Mouse (Mus musculus) heart, embryonic 12.5 days (tissue): Measurements from ENCODE around the gene Fam126b. TPM values are rescaled to one million over a fixed set of nuclear protein-coding genes. Genes with fewer than 3 reads are reported as not detected.
A peak's percentile ranks its signal among the peaks of the same experiment; 100 is the strongest.
"Not testable (repeated sequence)": the region's sequence is repeated elsewhere in the genome, so short reads cannot be mapped to it uniquely, and the experiment has no call there.

ENCODE experiments used
- ATAC-seq: fragments of 200-750 bp; cut with Nextera tagmentation; 2 replicates; pipeline ENCODE4 v1.8.0; 2017; ENCODE audit warnings: moderate TSS enrichment, moderate library complexity; ENCODE audit not compliant: insufficient number of reproducible peaks, low FRiP score
- H3K27ac ChIP-seq: fragments of 300-500 bp; sonication (generic); 2 replicates; pipeline ENCODE4 v1.5.1; 2016; ENCODE audit warnings: mild to moderate bottlenecking, moderate library complexity; ENCODE audit not compliant: poor library complexity, severe bottlenecking
- H3K27me3 ChIP-seq: fragments of 300-500 bp; sonication (generic); replicated peaks from 2 replicates; pipeline ENCODE4 v1.6.1; 2016; ENCODE audit warnings: mild to moderate bottlenecking, moderate library complexity
- H3K36me3 ChIP-seq: fragments of 300-500 bp; sonication (generic); 2 replicates; pipeline ENCODE4 v1.6.1; 2016; ENCODE audit warnings: mild to moderate bottlenecking, moderate library complexity
- H3K4me1 ChIP-seq: fragments of 300-500 bp; sonication (generic); replicated peaks from 2 replicates; pipeline ENCODE4 v1.6.1; 2016; ENCODE audit warnings: mild to moderate bottlenecking
- H3K4me2 ChIP-seq: fragments of 300-500 bp; sonication (generic); 2 replicates; pipeline ENCODE4 v1.6.1; 2016; ENCODE audit warnings: mild to moderate bottlenecking, moderate library complexity
- H3K4me3 ChIP-seq: fragments of 300-500 bp; sonication (generic); 2 replicates; pipeline ENCODE4 v1.5.1; 2016; ENCODE audit warnings: mild to moderate bottlenecking
- H3K9ac ChIP-seq: fragments of 300-500 bp; sonication (generic); 2 replicates; pipeline ENCODE4 v1.6.1; 2016; ENCODE audit warnings: mild to moderate bottlenecking, moderate library complexity
- H3K9me3 ChIP-seq: fragments of 300-500 bp; sonication (generic); replicated peaks from 2 replicates; pipeline ENCODE4 v1.6.1; 2016; ENCODE audit warnings: mild to moderate bottlenecking, moderate library complexity
- WGBS: fragments of 180-500 bp; shearing (Covaris S2); methylation state at CpG from one replicate; pipeline ENCODE4 v1.1.7; 2016; 5-methylcytosine and 5-hydroxymethylcytosine counted together
- polyA plus RNA-seq: library from polyadenylated mRNA; unstranded; fragments of >200 nt; fragmentation: Nextera tagmentation; extraction: Ambion mirVana; gene quantifications from 2 replicates; pipeline ENCODE4 v1.2.1, GENCODE M21; 2016

Gene Fam126b
- 4.5 and 4.9 TPM in 2 replicates for polyA plus RNA-seq

GRCm38 (mm10) chr1:58586171-58586997 lies at the start of gene Fam126b, which contains the start of gene Ndufb3:
Gene Fam126b, minus strand, starts transcription at chr1:58586323.
Gene Ndufb3, plus strand, starts transcription at chr1:58586384.
- H3K9me3 ChIP-seq: no peaks in the 10 kb centered on the region
- under 1% methylated on average over 41 of the region's 41 CpGs for WGBS

GRCm38 (mm10) chr1:58628847-58629246 lies 42.7 kb upstream of the Fam126b start:
- H3K27me3 ChIP-seq, H3K4me3 ChIP-seq, H3K27ac ChIP-seq, H3K4me1 ChIP-seq, ATAC-seq, H3K9ac ChIP-seq, H3K4me2 ChIP-seq, H3K36me3 ChIP-seq, H3K9me3 ChIP-seq: not testable (repeated sequence)
- 55% methylated on average over 1 of the region's 2 CpGs for WGBS

More at GRCm38 (mm10) chr1:58586171-58586997, at the start of gene Fam126b, which contains the start of gene Ndufb3:
- peaks cover 8% of the 10 kb centered on the region for H3K4me1 ChIP-seq
- H3K36me3 ChIP-seq: peaks cover 6% of the 10 kb centered on the region
- peak within 1 kb of the TSS; percentile 62; the same call in 1 of the 2 replicates for H3K27ac ChIP-seq
- H3K9ac ChIP-seq: peak within 1 kb of the TSS; percentile 94
- H3K4me3 ChIP-seq: peak within 1 kb of the TSS; percentile 85
- H3K4me2 ChIP-seq: peak within 1 kb of the TSS; percentile 92
- H3K27me3 ChIP-seq: no peaks in the 10 kb centered on the region
- peak; percentile 98 for ATAC-seq

- no peak overlapping the region for H3K4me2 ChIP-seq
Observed at GRCm38 (mm10) chr1:58621996-58622748, 36.0 kb upstream of the Fam126b start.

GRCm38 (mm10) chr1:58621251-58621650 lies 35.1 kb upstream of the Fam126b start:
- Histone ChIP-seq H3K36me3 (no peaks in the 10 kb centered on the region), H3K9ac (no peak overlapping the region), H3K27me3 (no peaks in the 10 kb centered on the region), H3K27ac (no peak overlapping the region), H3K4me2 (no peak overlapping the region), H3K9me3 (peaks cover 4% of the 10 kb centered on the region; the same call in 1 of the 2 replicates), H3K4me1 (0 out of 2 replicates have a peak, but pooled peaks cover 6% of the 10 kb centered on the region), H3K4me3 (no peak overlapping the region)
- no peak for ATAC-seq
- WGBS: 75% methylated on average over 3 of the region's 3 CpGs

More at GRCm38 (mm10) chr1:58621996-58622748, 36.0 kb upstream of the Fam126b start:
- H3K27me3 ChIP-seq: no peaks in the 10 kb centered on the region
- H3K4me1 ChIP-seq: 0 out of 2 replicates have a peak, but pooled peaks cover 6% of the 10 kb centered on the region
- H3K27ac ChIP-seq: no peak overlapping the region
- no peak for ATAC-seq
- no peaks in the 10 kb centered on the region for H3K36me3 ChIP-seq
- peaks cover 4% of the 10 kb centered on the region; the same call in 1 of the 2 replicates for H3K9me3 ChIP-seq
- H3K9ac ChIP-seq: no peak overlapping the region
- no peak overlapping the region for H3K4me3 ChIP-seq
- 55% methylated on average over 7 of the region's 7 CpGs for WGBS

- Histone ChIP-seq H3K4me2 (no peak overlapping the region), H3K9me3 (peaks cover 4% of the 10 kb centered on the region; the same call in 1 of the 2 replicates), H3K27me3 (no peaks in the 10 kb centered on the region), H3K36me3 (no peaks in the 10 kb centered on the region), H3K9ac (no peak overlapping the region), H3K27ac (no peak overlapping the region), H3K4me3 (no peak overlapping the region), H3K4me1 (0 out of 2 replicates have a peak, but pooled peaks cover 6% of the 10 kb centered on the region)
- WGBS: 78% methylated on average over 2 of the region's 2 CpGs
- no peak for ATAC-seq
Observed at GRCm38 (mm10) chr1:58618766-58619165, 32.6 kb upstream of the Fam126b start.

- Histone ChIP-seq H3K4me1 (0 out of 2 replicates have a peak, but pooled peaks cover 6% of the 10 kb centered on the region), H3K9me3 (peaks cover 4% of the 10 kb centered on the region; the same call in 1 of the 2 replicates), H3K36me3 (no peaks in the 10 kb centered on the region), H3K4me2 (no peak overlapping the region), H3K27me3 (no peaks in the 10 kb centered on the region), H3K27ac (no peak overlapping the region), H3K4me3 (no peak overlapping the region), H3K9ac (no peak overlapping the region)
- 70% methylated on average over 6 of the region's 6 CpGs for WGBS
- ATAC-seq: no peak
Observed at GRCm38 (mm10) chr1:58617978-58618668, 32.0 kb upstream of the Fam126b start.

GRCm38 (mm10) chr1:58617076-58617475 lies 31.0 kb upstream of the Fam126b start:
- 70% methylated on average over 5 of the region's 5 CpGs for WGBS
- H3K27ac ChIP-seq: no peak overlapping the region
- peaks cover 4% of the 10 kb centered on the region; the same call in 1 of the 2 replicates for H3K9me3 ChIP-seq
- no peaks in the 10 kb centered on the region for H3K36me3 ChIP-seq
- H3K4me1 ChIP-seq: 0 out of 2 replicates have a peak, but pooled peaks cover 6% of the 10 kb centered on the region
- H3K27me3 ChIP-seq: no peaks in the 10 kb centered on the region
- no peak overlapping the region for H3K4me3 ChIP-seq
- no peak overlapping the region for H3K4me2 ChIP-seq
- H3K9ac ChIP-seq: no peak overlapping the region
- ATAC-seq: no peak

- no peak overlapping the region for H3K9ac ChIP-seq
- H3K4me1 ChIP-seq: 0 out of 2 replicates have a peak, but pooled peaks cover 5% of the 10 kb centered on the region
- no peak overlapping the region for H3K4me3 ChIP-seq
- 62% methylated on average over 3 of the region's 3 CpGs for WGBS
- no peaks in the 10 kb centered on the region for H3K27me3 ChIP-seq
- H3K36me3 ChIP-seq: no peaks in the 10 kb centered on the region
- no peak overlapping the region for H3K4me2 ChIP-seq
- H3K27ac ChIP-seq: no peak overlapping the region
- no peak for ATAC-seq
- peaks cover 4% of the 10 kb centered on the region; the same call in 1 of the 2 replicates for H3K9me3 ChIP-seq
Observed at GRCm38 (mm10) chr1:58616176-58616575, 30.1 kb upstream of the Fam126b start.

- H3K9ac ChIP-seq: no peak overlapping the region
- H3K27ac ChIP-seq: no peak overlapping the region
- 75% methylated on average over 4 of the region's 4 CpGs for WGBS
- no peak overlapping the region for H3K4me3 ChIP-seq
- no peak for ATAC-seq
- no peaks in the 10 kb centered on the region for H3K27me3 ChIP-seq
- H3K4me1 ChIP-seq: no peaks in the 10 kb centered on the region
- H3K9me3 ChIP-seq: peaks cover 4% of the 10 kb centered on the region; the same call in 1 of the 2 replicates
- no peak overlapping the region for H3K4me2 ChIP-seq
- H3K36me3 ChIP-seq: no peaks in the 10 kb centered on the region
Observed at GRCm38 (mm10) chr1:58615146-58615545, 29.0 kb upstream of the Fam126b start.

GRCm38 (mm10) chr1:58614424-58614823 lies 28.3 kb upstream of the Fam126b start:
- no peak for ATAC-seq
- Histone ChIP-seq H3K9ac (no peak overlapping the region), H3K9me3 (peaks cover 4% of the 10 kb centered on the region; the same call in 1 of the 2 replicates), H3K27me3 (no peaks in the 10 kb centered on the region), H3K27ac (no peak overlapping the region), H3K4me2 (no peak overlapping the region), H3K4me3 (no peak overlapping the region), H3K36me3 (no peaks in the 10 kb centered on the region), H3K4me1 (no peaks in the 10 kb centered on the region)
- 57% methylated on average over 3 of the region's 3 CpGs for WGBS
